Mouse (Mus musculus): ENCODE results near the gene Dennd2a. TPM values are rescaled to one million over a fixed set of nuclear protein-coding genes. Genes with fewer than 3 reads are reported as not detected.

Gene Dennd2a
- total RNA-seq, 2 experiments from 2014 or later: 20.5 to 23.7 TPM

DNA sequence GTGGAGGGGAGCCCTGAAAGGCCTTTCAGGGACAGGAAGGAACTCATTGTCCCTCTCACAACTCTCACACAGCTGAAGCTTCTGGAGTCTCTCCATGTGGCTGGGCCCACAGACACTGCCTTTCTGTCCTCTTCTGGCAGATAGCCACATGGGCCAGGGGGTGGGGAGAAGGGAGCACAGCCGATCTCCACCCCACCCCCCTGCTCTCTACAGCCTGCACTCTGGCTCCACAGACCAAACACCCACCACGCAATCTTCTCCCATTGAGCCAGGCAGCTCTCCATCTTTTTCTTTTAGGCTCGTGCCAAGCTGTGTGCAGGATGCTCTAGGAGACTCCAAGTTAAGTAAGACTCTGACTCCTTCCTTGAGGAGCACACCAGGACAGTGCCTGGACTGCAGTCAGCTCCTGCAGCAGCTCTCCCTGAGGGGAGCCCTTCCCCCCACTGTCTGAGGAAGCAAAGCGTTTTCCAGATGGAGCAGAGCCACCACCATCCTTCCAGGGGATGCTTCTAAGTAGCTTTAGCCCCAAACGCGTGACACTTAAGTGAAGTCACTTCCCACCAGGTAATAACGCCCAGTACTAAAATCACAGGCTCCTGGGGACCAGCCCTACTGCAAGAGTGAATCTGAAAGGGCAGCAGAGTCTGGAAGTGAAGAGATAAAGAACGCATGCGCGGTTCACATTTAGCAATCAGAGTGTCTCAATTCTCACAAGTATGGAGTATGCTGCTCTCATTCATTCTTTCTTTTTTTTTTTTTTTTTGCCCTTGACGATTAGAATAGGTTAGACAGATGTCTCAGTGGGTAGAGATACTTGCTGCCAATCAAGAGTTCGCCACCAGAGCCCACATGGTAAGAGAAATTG is 28.8 kb downstream of the Dennd2a start:
- intact Hi-C loops (cut with DNase I): no loop called here
- DNase-seq (ENCODE audit: low spot score in 2 of 2): peak; percentile 64 to 74

DNA sequence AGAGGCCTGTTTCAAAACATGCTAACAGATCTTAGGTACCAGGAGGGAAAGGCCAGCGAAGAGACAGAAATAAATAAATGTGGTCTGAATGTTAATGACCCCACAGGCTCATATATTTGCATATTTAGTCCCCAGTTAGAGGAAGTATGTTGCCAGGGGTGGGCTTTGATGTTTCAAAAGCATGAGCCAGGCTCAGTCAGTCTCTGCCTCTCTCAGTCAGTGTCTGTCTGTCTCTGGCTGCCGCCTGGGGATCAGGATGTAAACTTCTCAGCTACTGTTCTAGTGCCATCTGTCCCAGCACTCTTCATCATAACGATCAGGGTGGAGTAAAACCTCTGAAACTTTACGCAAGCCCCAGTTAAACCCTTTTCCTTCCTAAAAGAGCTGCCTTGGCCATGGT is 29.9 kb downstream of the Dennd2a start:
- intact Hi-C loops (cut with DNase I): no loop called here
- DNase-seq (ENCODE audit: low spot score in 2 of 2): no peak

DNA sequence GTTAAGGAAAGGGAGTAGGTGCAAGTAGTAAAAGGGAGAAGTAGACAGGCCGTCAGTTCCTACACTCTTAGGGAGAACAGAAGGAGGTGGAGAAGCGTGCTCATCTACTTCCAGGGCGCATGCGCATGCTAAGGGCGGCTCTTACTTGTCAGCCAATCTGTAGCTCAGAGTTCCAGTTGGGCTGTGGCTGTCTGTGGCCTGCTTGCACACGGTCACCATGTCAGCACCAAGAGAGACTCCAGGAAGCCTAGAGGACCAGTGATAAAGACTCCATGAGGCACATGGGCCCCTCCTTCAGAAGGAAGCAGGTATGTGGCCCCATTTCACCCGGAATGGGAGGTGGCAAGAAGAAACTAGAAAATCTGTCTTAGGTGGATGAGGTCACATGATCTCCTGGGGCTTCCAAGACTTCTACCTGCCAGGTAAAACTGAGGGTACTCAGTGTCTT is 30.3 kb downstream of the Dennd2a start:
- DNase-seq (ENCODE audit: low spot score in 2 of 2): peak in 1 of 2 experiments; percentile 21
- intact Hi-C loops (cut with DNase I): no loop called here

DNA sequence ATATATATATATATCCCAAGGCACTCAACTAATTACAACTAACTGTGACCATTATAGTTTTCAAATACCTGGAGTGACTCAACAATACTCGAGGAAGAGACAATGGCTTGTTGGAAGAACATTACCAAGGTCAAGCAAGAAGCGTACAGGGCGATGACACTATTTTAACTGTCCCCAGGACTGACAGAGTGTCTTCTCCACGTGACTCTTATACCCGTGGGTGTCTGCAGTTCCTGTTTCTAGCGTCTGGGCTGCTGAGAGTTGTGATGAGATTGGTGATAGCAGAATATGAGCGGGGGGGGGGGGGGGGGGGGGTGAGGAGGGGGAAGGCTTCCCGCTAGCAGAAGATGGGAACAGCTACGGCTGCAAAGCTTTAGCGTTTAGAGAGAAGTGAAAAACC is 30.9 kb downstream of the Dennd2a start:
- DNase-seq (ENCODE audit: low spot score in 2 of 2): no peak
- intact Hi-C loops (cut with DNase I): no loop called here

DNA sequence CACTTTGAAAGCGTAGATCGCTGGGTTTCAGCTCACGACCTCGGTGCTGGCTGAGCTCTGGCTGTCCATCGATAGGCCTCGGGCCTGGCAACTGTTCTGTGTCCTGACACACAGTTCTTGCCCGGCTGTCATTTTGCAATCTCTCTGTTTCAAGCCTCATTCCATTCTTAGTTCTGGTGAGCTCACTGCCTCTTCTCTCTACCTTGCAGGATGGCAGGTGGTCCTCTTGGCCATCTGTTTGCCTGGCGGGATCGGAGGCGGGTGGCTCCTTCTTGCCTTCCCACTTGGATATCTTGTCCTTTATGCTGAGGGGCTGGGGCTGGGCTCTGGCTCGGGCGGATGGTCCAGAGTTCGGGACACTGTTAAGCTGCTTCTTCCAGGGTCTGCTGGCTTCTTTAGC is 34.5 kb downstream of the Dennd2a start:
- no peak for DNase-seq (ENCODE audit: low spot score in 2 of 2)
- intact Hi-C loops (cut with DNase I): no loop called here

DNA sequence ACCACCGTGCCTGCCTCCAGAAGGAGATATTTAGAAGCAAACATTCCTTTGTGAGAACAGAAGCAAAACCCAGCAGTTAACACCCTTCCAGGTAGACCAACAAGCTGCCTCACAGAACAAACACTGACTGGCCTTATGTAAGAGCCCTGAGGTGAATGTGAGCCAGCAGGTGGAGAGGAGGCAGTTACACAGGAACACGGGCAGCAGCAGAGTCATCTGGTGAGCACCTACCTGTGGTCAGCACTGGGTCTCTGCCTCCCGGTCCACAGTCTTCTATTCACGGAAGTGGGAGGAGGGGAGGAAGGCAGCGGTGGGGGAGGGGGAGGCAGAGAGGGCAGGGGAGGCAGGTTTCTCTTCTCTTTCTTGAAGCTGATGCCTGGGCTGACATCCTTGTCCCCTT is 35.2 kb downstream of the Dennd2a start:
- no peak for DNase-seq (ENCODE audit: low spot score in 2 of 2)
- intact Hi-C loops (cut with DNase I): no loop called here

DNA sequence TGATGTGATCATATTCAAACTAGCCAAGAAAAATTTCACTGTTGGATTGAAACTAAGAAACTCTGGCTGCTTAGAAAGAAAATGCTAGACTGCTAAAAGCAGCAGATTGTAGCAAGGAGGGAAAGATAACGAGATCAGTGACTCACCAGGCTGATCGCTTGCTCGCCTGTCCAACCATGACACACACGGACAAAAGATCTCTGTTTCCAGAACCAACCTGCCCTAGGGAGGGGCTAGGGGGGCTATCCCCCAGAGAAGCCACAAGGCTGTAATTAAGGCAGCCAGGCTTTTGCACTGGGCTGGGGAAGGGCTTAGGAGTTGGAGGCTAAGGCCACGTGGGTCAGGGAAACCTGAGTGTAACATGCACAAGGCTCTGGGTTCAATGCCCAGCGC is 41.9 kb downstream of the Dennd2a start:
- intact Hi-C loops (cut with DNase I): no loop called here
- no peak for DNase-seq (ENCODE audit: low spot score in 2 of 2)

DNA sequence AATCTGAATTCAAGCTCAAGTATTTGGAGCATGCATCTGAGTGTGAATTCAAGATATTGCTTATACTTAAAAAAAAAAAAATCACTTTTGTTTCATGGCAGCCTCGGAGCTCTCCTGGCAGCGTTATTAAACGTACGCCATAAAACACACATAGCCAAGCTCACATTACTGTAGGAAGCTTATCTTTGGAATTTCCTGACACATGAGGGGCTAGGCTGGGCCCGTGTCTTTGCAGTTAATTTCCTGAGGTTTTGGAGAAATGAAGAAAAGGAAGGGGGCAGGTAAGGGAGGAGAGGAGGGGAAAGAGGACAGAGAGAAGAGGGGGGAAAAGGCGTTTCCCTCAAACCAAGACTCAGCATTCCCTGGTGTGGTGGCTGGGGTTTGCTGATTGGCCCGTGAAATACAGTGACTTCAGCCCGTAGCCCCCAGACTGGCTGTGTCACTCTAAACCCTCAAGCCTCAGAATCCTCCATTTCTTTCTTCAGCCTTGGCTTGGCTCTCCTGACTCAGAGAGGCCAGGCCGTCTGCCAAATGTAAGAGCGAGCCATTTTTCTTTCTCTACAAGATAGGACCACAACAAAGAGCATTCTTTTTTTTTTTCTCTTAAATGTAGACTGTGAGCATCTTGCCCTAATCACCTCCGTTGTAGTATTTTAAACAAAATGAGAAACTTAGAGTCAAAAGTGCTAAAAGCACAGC is 42.5 kb downstream of the Dennd2a start:
- intact Hi-C loops (cut with DNase I): no loop called here
- DNase-seq (ENCODE audit: low spot score in 2 of 2): no peak

DNA sequence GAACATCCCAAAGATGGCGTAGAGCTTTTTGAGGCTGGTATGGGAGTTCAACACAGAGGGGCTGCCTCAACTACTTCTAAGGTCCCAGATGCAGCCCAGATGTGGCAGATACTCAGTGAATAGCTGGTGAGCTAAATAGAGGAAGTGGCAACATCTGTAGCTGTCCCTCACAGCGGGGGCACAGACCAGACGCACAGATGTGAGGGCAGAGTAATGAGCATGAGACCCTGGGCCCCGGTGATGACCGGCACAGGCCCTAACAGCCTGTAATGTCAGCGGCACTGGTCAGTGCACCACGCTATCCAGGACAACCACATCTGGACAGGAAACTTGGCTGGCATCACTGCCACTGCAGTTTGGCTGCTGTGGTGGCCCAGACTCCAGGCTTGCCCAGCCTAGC is 54.2 kb downstream of the Dennd2a start:
- intact Hi-C loops (cut with DNase I): no loop called here
- DNase-seq (ENCODE audit: low spot score in 2 of 2): no peak

DNA sequence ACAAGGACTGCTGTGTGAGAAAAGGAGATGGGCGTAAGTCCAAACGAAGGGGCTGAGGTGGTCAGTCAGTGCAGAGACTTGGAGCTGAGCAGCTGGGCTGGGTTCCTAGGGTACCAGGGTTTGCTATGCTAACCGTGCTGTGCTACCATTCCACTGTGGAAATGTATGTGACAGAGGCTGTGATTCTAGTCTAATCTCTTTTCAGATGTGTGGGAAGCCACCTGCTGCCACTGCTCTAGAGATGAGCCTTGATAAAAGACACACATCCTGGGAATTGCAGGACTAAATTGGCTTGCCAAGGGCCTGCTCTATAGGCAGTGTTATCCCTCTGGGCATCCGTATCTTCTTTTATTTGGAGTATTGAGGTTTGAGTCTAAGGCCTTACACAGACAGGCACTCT is 60.5 kb downstream of the Dennd2a start:
- intact Hi-C loops (cut with DNase I): no loop called here
- no peak for DNase-seq (ENCODE audit: low spot score in 2 of 2)

DNA sequence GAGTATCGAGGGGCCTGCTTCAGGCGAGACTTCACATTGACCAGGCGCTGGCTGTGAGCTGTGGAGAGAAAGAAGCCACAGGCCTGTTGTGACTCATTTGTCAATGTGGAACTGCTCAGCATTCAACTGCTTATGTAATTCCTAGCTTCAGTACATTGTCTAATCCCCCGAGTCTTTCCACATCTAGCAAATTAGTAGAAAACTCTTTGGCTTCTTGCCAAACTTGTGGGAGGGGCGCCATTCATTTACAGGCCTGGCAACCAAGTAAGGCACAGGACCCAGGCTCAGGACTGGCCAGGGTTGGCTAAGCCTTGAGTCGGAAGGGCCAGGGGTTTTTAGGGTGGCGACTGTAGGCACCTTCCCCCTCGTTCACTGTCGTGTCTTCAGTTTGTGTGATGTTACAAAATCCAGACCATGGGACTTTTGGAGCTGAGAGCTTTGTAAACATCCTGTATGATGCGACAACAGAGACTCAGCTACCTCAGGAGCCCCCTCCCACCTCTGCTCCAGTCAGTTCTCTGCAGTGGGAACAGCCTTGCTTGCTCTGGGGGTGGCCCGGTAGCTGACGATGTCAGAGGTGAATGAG is 64.4 kb downstream of the Dennd2a start:
- intact Hi-C loops (cut with DNase I): loop anchor here (5.0 kb wide), 1 partner anchor 64 kb away; the partner anchor contains the start of gene Dennd2a
- peak; percentile 45 to 60 for DNase-seq (ENCODE audit: low spot score in 2 of 2)

DNA sequence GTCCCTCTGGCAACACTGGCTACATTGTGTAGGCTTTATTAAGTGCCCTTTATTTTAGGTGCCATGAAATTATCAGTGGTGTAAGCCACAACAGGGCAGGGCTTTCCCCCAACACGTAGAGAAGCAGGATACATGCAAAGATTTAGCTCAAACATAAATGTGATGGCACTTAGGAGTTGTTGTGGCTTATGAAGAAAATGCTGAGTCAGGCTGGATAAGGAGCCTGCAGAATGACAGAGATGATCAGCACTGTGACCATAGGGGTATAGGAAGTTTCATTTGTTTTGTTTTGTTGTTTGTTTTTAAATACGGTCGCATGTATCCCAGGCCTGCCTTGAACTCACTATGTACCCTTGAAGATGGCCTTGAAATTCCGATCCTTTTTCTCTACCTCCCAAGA is 65.5 kb downstream of the Dennd2a start:
- intact Hi-C loops (cut with DNase I): loop anchor here (5.0 kb wide), 1 partner anchor 65 kb away; the partner anchor contains the start of gene Dennd2a
- no peak for DNase-seq (ENCODE audit: low spot score in 2 of 2)

DNA sequence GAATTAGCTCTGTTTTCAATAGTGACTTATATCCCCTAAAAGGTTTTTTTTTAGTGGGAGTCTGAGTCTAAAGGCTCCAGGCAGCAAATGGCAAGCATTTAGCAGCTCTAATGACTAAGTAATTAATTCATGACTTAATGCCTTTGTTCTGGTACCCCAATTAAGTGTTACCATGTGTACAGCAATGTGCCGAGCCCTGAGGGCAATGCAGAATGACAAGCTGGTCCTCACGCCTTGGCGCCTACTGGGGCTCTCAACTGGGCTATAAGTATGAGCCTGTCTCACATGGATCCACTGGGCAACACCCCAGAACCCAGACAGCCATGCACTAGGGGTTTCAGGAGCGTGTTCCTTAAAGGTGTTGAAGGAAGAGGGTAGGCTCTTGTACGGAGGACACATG is 66.5 kb downstream of the Dennd2a start:
- no peak for DNase-seq (ENCODE audit: low spot score in 2 of 2)
- intact Hi-C loops (cut with DNase I): loop anchor here (5.0 kb wide), 1 partner anchor 66 kb away; the partner anchor contains the start of gene Dennd2a

DNA sequence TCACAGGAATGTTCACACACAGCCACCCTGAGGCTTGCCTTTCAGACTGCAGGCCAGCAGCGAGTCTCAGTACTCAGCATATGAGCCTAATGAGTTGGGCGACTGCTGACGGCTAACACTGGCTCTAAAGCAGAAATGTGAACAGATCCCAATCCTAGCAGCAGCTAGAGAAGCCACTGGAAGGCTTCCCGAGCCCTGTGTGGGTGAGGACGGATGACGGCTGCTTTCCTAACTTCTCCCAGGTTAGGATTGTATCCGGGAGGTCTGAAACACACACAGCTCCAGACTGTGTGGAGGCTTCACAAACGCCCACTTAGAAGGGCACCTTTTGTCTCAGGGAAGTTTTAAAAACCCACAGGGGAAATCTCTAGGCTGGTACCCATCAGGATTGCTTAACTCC is 69.4 kb downstream of the Dennd2a start:
- DNase-seq (ENCODE audit: low spot score in 2 of 2): peak; percentile 32 to 62
- intact Hi-C loops (cut with DNase I): no loop called here

DNA sequence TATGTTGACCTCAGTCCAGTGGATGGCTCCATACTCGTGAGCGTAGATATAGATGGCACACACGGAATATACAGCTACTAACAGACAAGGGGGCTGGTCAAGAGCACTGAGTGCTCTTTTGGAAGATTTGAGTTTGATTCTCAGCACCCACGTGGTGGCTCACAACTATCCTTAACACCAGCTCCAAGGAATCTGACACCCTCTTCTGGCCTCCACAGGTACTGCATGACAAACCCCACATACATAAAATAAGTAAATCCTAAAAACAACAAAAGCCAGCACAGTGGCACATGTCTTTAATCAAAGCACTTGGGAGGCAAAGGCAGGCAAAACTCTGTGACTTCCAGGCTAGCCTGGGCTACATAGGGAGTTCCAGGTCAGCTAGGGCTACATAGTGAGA is 74.0 kb downstream of the Dennd2a start:
- DNase-seq (ENCODE audit: low spot score in 2 of 2): no peak
- intact Hi-C loops (cut with DNase I): no loop called here

DNA sequence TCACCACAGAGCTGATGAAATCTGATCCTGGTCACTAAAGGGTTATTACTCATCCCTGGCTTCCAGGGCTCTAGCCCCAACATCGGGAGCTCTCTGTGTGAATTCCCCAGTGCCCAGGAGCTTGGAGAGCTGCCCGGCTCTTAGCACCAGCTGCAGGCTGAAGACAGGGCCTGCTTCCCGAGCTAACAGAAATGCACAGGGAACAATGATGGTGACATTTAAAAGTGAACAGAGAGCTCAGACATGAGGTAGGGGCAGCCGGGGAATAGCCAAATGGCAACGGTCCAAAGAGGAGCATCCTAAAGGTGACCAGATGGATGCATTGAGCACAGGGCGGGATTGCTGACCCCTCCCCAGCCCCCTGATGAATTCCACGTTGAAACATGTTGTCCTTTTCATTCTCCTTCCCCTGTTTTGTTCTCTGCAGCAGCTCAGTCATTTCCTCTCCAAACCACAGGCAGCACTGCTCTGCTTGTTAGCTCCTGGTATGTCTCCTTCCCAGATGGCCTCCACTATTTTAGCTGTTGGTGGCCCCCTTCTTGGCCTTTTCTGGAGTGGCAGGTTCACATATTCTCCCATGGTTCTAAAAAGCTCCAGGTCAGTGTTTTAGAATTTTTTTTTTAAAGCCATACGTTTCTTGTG is 79.0 kb downstream of the Dennd2a start:
- intact Hi-C loops (cut with DNase I): no loop called here

DNA sequence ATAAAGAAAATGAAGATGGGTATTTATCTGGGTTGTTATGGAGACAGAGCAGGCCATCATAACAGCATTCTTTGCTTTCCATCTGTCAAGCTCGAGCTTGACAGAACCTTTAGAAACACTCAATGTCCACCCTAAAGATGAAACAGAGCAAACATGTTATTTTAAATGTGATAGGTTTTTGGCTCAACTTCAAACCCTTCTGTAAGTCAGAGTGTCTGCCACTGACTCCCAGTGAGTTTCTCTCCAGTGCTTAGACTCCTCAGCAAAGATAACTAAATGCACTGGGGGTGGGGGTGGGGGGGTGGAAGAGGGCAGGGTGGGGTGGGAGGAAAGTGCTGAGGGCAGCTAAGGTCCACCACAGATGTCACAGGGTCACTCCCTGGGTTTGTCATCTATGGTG is 81.0 kb downstream of the Dennd2a start:
- no peak for DNase-seq (ENCODE audit: low spot score in 2 of 2)
- intact Hi-C loops (cut with DNase I): no loop called here

More for the DNA sequence above, 79.0 kb downstream of the Dennd2a start:
- DNase-seq (ENCODE audit: low spot score in 2 of 2): peak in 1 of 2 experiments; percentile 57

DNA sequence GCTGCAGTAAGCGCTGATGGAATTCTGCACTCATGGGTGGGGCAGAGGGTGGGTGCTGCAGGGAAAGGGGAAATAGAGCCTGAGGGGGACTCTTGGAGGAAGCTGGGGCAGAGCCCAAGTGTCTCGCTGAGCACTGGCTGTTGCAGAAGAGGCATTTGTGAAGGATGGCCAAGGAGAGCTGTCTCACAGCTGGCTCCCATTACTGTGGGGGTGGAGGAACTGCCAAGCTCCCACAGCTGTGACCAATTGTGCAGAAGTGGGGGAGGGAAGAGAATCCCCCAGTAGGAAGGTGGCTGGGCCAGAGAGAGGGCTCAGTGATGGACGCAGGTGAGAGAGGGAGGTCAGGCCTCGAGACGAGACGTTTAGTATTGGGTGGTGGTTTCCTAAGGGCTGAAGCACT is 83.2 kb downstream of the Dennd2a start:
- no peak for DNase-seq (ENCODE audit: low spot score in 2 of 2)
- intact Hi-C loops (cut with DNase I): no loop called here

DNA sequence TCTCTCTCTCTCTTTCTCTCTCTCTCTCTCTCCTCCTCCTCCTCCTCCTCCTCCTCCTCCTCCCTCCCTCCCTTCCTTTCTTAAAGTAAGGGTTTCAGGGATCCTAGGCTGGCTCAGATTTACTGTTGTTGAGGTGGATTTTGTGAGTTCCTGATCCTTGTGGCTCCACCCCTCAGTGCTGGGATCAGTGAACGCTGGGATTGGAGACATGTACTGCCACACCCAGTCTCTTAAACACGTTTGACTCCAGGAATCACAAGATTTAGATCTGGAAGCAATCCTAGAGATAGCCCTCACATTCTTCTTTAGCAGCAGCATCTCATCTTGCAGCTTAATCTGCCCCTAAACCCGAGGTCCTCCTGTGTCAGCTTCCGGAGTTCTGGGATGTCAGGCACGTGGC is 84.8 kb downstream of the Dennd2a start:
- intact Hi-C loops (cut with DNase I): no loop called here
- DNase-seq (ENCODE audit: low spot score in 2 of 2): no peak

DNA sequence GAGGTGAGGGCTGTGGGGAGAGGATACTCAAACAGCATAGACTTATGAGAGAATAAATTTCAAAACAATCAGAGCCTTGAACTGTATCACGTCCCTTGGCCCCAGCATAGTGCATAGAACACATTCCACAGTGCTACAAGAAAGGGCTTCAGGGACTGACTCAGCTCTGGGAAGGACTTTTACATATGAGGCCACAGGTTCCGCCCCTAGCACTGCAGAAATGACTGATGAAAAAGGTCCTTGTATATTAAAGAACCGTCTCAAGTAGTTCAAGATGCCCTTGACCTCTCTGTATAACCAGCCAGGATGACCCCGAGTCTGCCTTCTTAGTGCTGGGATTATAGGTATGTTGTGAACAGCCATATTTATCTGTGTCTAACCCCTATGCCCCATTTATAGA is 85.4 kb downstream of the Dennd2a start:
- intact Hi-C loops (cut with DNase I): no loop called here
- DNase-seq (ENCODE audit: low spot score in 2 of 2): no peak

Measured in left cerebral cortex, postnatal 36 days (tissue).